Mouse (Mus musculus): Measurements from ENCODE around the gene Tiam2. TPM values are rescaled to one million over a fixed set of nuclear protein-coding genes. Genes with fewer than 3 reads are reported as not detected.

Gene Tiam2
- polyA plus RNA-seq, 1 experiment from 2014 or later = 19.5 TPM

DNA sequence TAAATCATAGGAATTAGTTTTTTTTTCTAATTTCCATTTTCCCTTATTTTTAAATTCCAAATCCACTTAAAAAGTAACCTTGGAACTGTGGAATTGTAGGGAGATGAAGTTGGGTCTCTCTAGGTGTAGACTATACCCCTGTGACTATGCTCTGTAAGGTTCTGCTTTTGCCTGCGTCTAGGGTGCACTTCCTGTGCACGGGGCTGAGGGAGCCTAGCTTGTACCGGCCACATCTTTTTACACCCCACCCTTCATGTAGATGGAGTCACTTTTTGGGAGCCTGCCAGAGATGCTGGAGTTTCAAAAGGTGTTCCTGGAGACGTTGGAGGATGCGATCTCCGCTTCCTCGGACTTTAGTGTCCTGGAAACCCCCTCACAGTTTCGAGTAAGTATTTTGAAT lies 180.1 kb downstream of the Tiam2 start:
- H3K4me1 ChIP-seq = no peaks in the 10 kb centered on the region
- H3K36me3 ChIP-seq = no peaks in the 10 kb centered on the region
- H3K27ac ChIP-seq = no peak overlapping the region
- WGBS = 89% methylated on average over 8 of the region's 8 CpGs
- H3K27me3 ChIP-seq = no peaks in the 10 kb centered on the region
- no peak overlapping the region for H3K4me3 ChIP-seq
- no peaks in the 10 kb centered on the region for H3K9me3 ChIP-seq
- H3K4me2 ChIP-seq (replicated peaks) = no peak overlapping the region
- H3K9ac ChIP-seq = no peak overlapping the region
- no peak for ATAC-seq (ENCODE audit: insufficient number of reproducible peaks, insufficient read depth, low FRiP score, low TSS enrichment)

DNA sequence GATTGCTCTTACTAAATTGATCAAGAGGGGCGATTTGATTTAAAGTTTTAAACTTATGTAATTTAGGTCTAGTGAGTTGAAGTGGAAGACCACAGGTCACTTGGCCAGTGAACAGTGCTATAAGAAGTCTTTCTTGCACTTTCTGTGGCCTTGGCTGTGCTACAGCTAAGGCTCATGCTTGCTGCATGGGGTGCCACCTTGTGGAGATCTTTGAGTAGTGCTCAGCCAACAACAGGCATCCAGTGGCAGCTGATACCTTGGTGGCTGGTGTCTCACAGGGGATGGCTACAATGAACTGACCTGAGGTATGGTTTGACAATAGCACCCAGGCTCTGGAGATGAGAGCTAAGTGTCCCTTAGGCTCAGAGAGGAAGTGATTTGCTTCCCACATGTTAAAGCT lies 183.5 kb downstream of the Tiam2 start:
- H3K9me3 ChIP-seq = no peaks in the 10 kb centered on the region
- 15% methylated on average over 1 of the region's 1 CpGs for WGBS
- H3K4me2 ChIP-seq (replicated peaks) = no peak overlapping the region
- no peak overlapping the region for H3K9ac ChIP-seq
- H3K4me1 ChIP-seq = no peaks in the 10 kb centered on the region
- no peak overlapping the region for H3K27ac ChIP-seq
- no peaks in the 10 kb centered on the region for H3K27me3 ChIP-seq
- ATAC-seq (ENCODE audit: insufficient number of reproducible peaks, insufficient read depth, low FRiP score, low TSS enrichment) = no peak
- H3K36me3 ChIP-seq = peaks cover 13% of the 10 kb centered on the region
- H3K4me3 ChIP-seq = no peak overlapping the region

DNA sequence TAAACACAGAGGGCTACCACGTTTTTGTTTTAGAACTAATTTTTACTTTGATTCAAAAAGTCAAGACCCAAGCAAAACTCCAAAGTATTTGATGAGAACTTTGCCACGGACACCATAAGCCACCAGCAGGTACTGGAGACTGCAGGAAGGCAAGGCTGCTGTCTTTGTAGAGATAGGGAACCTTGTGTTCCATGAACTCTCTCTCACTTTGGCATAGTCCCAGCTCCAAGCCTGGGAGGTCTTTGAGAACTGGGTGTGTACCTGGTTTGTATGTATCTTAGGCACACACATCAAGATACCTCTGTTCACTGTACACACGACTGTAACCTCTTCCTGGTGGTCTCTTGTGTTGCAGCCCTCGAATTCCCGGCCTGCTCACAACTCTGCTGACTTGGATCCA lies 187.9 kb downstream of the Tiam2 start:
- Histone ChIP-seq H3K4me3 (no peak overlapping the region), H3K4me2 (replicated peaks) (no peak overlapping the region), H3K36me3 (peaks cover 36% of the 10 kb centered on the region), H3K4me1 (no peaks in the 10 kb centered on the region), H3K9me3 (no peaks in the 10 kb centered on the region), H3K9ac (no peak overlapping the region), H3K27me3 (no peaks in the 10 kb centered on the region), H3K27ac (no peak overlapping the region)
- WGBS = 85% methylated on average over 5 of the region's 5 CpGs
- ATAC-seq (ENCODE audit: insufficient number of reproducible peaks, insufficient read depth, low FRiP score, low TSS enrichment) = no peak

DNA sequence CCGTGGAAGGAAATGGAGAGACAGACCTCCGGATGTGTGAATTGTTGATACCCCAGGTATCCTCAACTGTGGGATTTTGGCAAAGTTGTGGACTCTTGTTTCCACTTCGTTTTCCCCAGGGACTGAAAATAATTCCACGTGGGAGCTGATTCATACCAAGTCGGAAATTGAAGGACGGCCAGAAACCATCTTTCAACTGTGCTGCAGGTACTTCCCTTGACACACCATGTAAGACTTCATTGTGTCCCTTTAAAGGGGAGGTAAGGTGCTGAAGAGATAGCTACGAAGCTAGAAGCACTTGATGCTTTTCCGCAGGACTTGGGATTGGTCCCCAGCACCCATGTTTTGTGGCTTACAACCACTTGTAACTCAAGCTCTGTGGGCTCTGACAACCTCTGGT lies 189.5 kb downstream of the Tiam2 start:
- Histone ChIP-seq H3K4me3 (no peak overlapping the region), H3K27ac (no peak overlapping the region), H3K9ac (no peak overlapping the region), H3K27me3 (no peaks in the 10 kb centered on the region), H3K4me1 (no peaks in the 10 kb centered on the region), H3K9me3 (no peaks in the 10 kb centered on the region), H3K36me3 (peaks cover 39% of the 10 kb centered on the region), H3K4me2 (replicated peaks) (no peak overlapping the region)
- WGBS = 90% methylated on average over 8 of the region's 8 CpGs
- no peak for ATAC-seq (ENCODE audit: insufficient number of reproducible peaks, insufficient read depth, low FRiP score, low TSS enrichment)

DNA sequence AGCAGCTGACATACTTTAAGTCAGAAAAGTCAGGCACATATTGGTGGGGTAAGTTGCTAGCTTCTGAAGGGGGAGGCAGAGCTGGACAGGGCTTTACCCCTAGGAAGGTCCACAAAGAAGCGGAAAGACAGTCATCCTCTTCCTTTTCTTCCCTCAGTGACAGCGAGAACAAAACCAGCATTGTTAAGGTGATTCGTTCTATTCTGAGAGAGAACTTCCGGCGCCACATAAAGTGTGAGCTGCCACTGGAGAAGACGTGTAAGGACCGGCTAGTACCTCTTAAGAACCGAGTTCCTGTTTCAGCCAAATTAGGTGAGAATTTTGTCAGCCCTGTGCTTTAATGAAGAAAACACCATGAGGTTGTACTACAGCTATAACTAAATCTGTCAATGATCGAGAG lies 190.0 kb downstream of the Tiam2 start:
- ATAC-seq (ENCODE audit: insufficient number of reproducible peaks, insufficient read depth, low FRiP score, low TSS enrichment) = no peak
- peaks cover 39% of the 10 kb centered on the region for H3K36me3 ChIP-seq
- H3K4me1 ChIP-seq = no peaks in the 10 kb centered on the region
- H3K9ac ChIP-seq = no peak overlapping the region
- WGBS = 38% methylated on average over 9 of the region's 9 CpGs
- no peak overlapping the region for H3K4me2 ChIP-seq (replicated peaks)
- H3K27ac ChIP-seq = no peak overlapping the region
- H3K9me3 ChIP-seq = no peaks in the 10 kb centered on the region
- no peaks in the 10 kb centered on the region for H3K27me3 ChIP-seq
- no peak overlapping the region for H3K4me3 ChIP-seq

DNA sequence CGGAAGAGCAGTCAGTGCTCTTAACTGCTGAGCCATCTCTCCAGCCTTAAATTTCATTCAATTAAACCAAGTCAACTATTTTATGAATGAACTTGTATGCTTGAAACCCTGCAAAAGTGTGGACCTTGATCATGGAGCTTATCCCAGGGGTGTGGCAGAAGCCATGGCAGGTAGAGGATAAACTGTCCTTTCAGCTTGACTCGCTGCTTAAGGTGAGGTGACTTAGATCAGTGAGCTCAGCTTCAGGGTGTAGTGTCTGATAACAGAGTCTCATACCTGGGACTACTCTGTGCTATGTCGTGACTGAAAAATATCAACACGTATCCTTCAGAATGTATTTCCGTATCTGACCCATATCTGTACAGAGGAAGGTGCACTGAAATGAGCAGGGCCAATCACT lies 194.0 kb downstream of the Tiam2 start:
- Histone ChIP-seq H3K27me3 (no peaks in the 10 kb centered on the region), H3K9me3 (no peaks in the 10 kb centered on the region), H3K4me3 (no peak overlapping the region), H3K4me1 (no peaks in the 10 kb centered on the region), H3K36me3 (peaks cover 22% of the 10 kb centered on the region), H3K9ac (no peak overlapping the region), H3K4me2 (replicated peaks) (no peak overlapping the region), H3K27ac (no peak overlapping the region)
- no peak for ATAC-seq (ENCODE audit: insufficient number of reproducible peaks, insufficient read depth, low FRiP score, low TSS enrichment)
- WGBS = 93% methylated on average over 5 of the region's 5 CpGs

DNA sequence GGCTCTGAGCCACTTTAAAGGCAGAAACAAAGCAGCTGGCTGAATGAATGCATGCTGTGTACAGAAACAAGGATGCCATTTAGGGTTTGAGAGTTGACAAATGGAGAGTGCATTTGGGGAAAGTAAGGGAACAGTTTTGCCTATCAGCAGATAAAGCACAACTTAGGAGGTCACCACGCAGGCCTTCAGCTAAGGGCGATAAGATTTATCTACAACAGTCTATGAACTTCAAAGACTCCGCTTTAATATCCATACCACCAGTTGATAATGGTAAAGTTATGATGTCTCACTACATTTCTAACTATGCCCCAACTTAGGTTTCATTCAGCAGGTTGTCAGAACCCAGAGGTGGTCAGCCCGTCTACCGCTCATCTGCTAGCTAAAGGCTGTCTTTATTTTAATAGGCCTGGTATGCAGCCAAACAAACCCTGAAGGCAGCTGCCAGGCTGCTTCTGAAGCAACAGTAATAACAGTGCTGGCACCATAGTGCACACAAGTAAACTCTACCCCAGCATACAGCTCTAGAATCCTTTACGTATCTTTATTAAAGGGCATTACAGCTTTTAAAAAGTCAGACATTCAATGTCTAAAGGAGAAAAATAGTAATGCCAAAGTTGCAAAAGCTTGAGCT lies 201.6 kb downstream of the Tiam2 start:
- 77% methylated on average over 6 of the region's 6 CpGs for WGBS
- H3K9me3 ChIP-seq = no peaks in the 10 kb centered on the region

DNA sequence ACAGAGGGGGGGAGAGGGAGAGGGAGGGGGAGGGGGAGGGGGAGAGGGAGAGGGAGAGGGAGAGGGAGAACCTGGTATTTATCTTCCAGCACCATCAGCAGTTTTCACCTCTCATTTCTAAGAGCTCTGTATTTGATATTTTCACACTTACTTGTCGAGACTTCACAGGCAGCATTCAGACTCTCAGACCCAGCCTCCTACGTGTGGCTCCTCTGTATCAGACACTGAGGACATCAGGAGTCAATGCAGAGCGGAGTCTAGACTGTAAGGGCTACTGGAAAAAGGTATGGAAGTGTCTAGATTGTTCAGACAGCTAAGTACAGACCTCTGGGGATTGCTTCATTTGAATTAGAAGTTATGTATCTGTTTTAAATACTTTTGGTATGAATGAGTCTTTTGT lies 203.2 kb downstream of the Tiam2 start:
- Histone ChIP-seq H3K36me3 (no peaks in the 10 kb centered on the region), H3K9ac (no peak overlapping the region), H3K4me3 (no peak overlapping the region), H3K9me3 (no peaks in the 10 kb centered on the region), H3K27me3 (no peaks in the 10 kb centered on the region), H3K4me2 (replicated peaks) (no peak overlapping the region), H3K27ac (no peak overlapping the region), H3K4me1 (no peaks in the 10 kb centered on the region)
- WGBS = 68% methylated on average over 3 of the region's 3 CpGs
- no peak for ATAC-seq (ENCODE audit: insufficient number of reproducible peaks, insufficient read depth, low FRiP score, low TSS enrichment)

More for the DNA sequence above, 201.6 kb downstream of the Tiam2 start:
- H3K4me3 ChIP-seq = no peak overlapping the region
- H3K27ac ChIP-seq = no peak overlapping the region
- H3K9ac ChIP-seq = no peak overlapping the region
- no peak overlapping the region for H3K4me2 ChIP-seq (replicated peaks)
- ATAC-seq (ENCODE audit: insufficient number of reproducible peaks, insufficient read depth, low FRiP score, low TSS enrichment) = no peak
- no peaks in the 10 kb centered on the region for H3K4me1 ChIP-seq
- no peaks in the 10 kb centered on the region for H3K27me3 ChIP-seq
- H3K36me3 ChIP-seq = no peaks in the 10 kb centered on the region

DNA sequence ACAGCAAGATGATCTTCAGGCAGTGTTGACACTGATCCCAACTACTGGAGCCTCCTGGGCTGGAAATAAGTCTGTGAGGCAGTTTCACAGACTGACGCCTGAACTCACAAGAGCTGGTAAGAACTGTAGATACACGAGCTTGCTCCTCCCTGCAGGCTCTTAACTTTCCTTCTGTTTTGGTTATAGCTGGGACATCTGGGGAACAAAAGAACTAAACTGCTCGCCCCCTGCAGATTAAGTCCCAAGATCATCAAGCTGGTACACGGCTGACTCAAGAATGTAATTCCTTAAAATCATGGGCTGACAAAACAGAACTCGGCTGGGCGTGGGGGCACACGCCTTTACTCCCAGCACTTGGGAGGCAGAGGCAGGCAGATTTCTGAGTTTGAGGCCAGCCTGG lies 204.2 kb downstream of the Tiam2 start:
- Histone ChIP-seq H3K4me2 (replicated peaks) (no peak overlapping the region), H3K4me3 (no peak overlapping the region), H3K27me3 (no peaks in the 10 kb centered on the region), H3K9ac (no peak overlapping the region), H3K36me3 (no peaks in the 10 kb centered on the region), H3K4me1 (no peaks in the 10 kb centered on the region), H3K27ac (no peak overlapping the region), H3K9me3 (no peaks in the 10 kb centered on the region)
- ATAC-seq (ENCODE audit: insufficient number of reproducible peaks, insufficient read depth, low FRiP score, low TSS enrichment) = no peak
- 70% methylated on average over 7 of the region's 7 CpGs for WGBS

DNA sequence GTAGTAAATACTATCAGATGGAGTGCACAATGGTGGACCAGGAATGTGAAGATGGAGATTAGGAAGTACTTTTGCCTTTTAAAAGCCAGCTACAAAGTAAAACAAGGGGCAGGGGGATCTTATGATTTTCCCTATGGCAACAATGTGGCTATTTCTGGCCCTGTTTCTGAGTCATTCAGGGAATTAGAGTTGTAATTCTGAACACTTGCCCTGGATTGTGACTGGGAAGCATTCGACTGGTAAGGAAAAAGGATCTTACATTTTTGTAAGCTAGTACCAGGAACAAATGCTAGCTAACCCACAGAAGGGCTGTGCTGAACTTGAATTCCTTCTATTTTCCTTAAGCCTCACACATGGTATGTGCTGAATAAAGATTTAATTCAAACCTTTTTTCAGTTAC lies 205.3 kb downstream of the Tiam2 start:
- Histone ChIP-seq H3K4me1 (no peaks in the 10 kb centered on the region), H3K27me3 (no peaks in the 10 kb centered on the region), H3K27ac (no peak overlapping the region), H3K4me2 (replicated peaks) (no peak overlapping the region), H3K4me3 (no peak overlapping the region), H3K36me3 (no peaks in the 10 kb centered on the region), H3K9ac (no peak overlapping the region), H3K9me3 (no peaks in the 10 kb centered on the region)
- no peak for ATAC-seq (ENCODE audit: insufficient number of reproducible peaks, insufficient read depth, low FRiP score, low TSS enrichment)
- WGBS = 78% methylated on average over 1 of the region's 1 CpGs

DNA sequence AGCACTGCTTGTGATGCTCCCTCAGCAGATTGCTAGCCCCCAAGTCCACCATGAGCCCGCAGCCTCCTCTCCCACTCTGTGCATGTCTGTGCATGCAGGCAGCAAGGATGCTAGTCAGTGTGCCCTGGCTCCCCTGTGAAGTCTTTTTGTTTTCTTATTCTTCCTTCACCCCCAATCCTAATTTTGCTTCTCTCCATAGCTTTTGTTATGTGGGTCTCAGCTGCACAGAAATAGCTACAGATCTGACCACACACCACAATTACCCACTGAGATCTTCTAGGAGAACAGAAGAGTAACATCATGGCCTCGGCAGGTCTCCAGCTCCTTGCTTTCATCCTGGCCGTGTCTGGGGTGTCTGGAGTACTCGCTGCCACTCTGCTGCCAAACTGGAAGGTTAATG lies 205.9 kb downstream of the Tiam2 start, which contains the start of gene Cldn20:
Gene Cldn20, plus strand, starts transcription at position 301 of the 400 bp plus-strand sequence.
- no peak within 1 kb of the TSS for H3K27ac ChIP-seq
- 86% methylated on average over 4 of the region's 4 CpGs for WGBS
- no peaks in the 10 kb centered on the region for H3K4me1 ChIP-seq
- H3K4me2 ChIP-seq (replicated peaks) = no peak within 1 kb of the TSS
- no peak within 1 kb of the TSS for H3K9ac ChIP-seq
- H3K4me3 ChIP-seq = no peak within 1 kb of the TSS
- H3K36me3 ChIP-seq = no peaks in the 10 kb centered on the region
- H3K9me3 ChIP-seq = no peaks in the 10 kb centered on the region
- ATAC-seq (ENCODE audit: insufficient number of reproducible peaks, insufficient read depth, low FRiP score, low TSS enrichment) = no peak
- H3K27me3 ChIP-seq = no peaks in the 10 kb centered on the region

DNA sequence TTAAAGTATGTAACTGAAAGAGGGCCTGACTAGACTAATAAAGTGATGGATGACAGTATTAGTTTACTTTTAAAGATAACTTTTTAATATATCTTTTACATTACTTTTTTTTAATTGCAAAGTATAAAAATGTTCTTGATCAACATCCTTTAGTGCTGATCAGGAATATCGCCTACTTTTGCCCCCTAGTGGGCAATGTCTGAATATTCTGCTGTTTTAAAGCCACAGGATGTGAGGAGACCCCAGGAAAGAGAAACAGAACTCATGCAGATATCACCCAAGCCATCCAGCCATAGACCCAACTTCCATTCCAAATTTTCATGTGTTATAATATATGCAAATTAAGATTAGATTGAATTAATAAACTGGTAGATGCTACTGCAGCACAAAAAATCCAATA lies 207.1 kb downstream of the Tiam2 start:
- no peak for ATAC-seq (ENCODE audit: insufficient number of reproducible peaks, insufficient read depth, low FRiP score, low TSS enrichment)
- Histone ChIP-seq H3K27me3 (no peaks in the 10 kb centered on the region), H3K4me2 (replicated peaks) (no peak overlapping the region), H3K36me3 (no peaks in the 10 kb centered on the region), H3K9me3 (no peaks in the 10 kb centered on the region), H3K4me3 (no peak overlapping the region), H3K4me1 (no peaks in the 10 kb centered on the region), H3K27ac (no peak overlapping the region), H3K9ac (no peak overlapping the region)
- WGBS = 21% methylated on average over 1 of the region's 1 CpGs

DNA sequence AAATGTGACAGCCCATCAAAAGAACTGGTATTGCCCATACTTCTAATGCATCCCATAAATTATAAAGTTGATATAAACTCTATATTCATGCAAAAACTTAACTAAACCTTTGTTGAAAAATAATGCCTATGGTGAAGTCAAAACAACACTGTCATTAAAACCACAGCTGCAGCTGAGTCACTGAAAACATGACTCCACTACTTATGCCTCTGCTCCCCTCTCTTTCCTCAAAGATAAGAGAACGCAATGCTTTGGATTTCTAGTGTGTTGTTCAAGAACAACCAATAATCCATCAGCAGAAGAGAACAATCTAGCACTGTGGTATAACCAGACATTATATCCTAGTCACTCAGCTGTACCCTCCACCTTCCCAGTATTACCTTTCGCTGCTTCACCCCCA lies 213.9 kb downstream of the Tiam2 start:
- no peak for ATAC-seq (ENCODE audit: insufficient number of reproducible peaks, insufficient read depth, low FRiP score, low TSS enrichment)
- H3K9me3 ChIP-seq = no peaks in the 10 kb centered on the region
- 96% methylated on average over 2 of the region's 2 CpGs for WGBS
- H3K27ac ChIP-seq = no peak overlapping the region
- H3K4me3 ChIP-seq = no peak overlapping the region
- H3K9ac ChIP-seq = no peak overlapping the region
- H3K4me1 ChIP-seq = no peaks in the 10 kb centered on the region
- no peaks in the 10 kb centered on the region for H3K27me3 ChIP-seq
- H3K4me2 ChIP-seq (replicated peaks) = no peak overlapping the region
- H3K36me3 ChIP-seq = peaks cover 13% of the 10 kb centered on the region; the same call in 1 of the 2 replicates

Measured in embryonic facial prominence, embryonic 12.5 days (tissue).